Mouse (Mus musculus) G1E (cell line): ENCODE data around the gene Tipin. TPM values are rescaled to one million over a fixed set of nuclear protein-coding genes. Genes with fewer than 3 reads are reported as not detected.
"Not testable (repeated sequence)": the region's sequence is repeated elsewhere in the genome, so short reads cannot be mapped to it uniquely, and the experiment has no call there.

Source experiments
- ATAC-seq: 2 replicates; pipeline ENCODE4 v1.8.0; 2016; ENCODE audit warnings: mild to moderate bottlenecking; ENCODE audit not compliant: insufficient number of reproducible peaks, poor library complexity, low FRiP score, severe bottlenecking; ENCODE audit errors: extremely low read depth
- DNase-seq: peaks from one replicate; pipeline ENCODE4 v3.0.0; 2012; ENCODE audit warnings: low spot score
- H3K27me3 ChIP-seq: 2 replicates; pipeline ENCODE4 v1.6.1; 2012; ENCODE audit warnings: mild to moderate bottlenecking, low read length, inconsistent platforms; ENCODE audit not compliant: insufficient read depth
- H3K36me3 ChIP-seq: replicated peaks from 2 replicates; pipeline ENCODE3; 2012; ENCODE audit warnings: mild to moderate bottlenecking, inconsistent platforms
- H3K4me1 ChIP-seq: 2 replicates; pipeline ENCODE4 v1.6.1; 2012; ENCODE audit warnings: low read depth, low read length, inconsistent platforms, mixed read lengths; ENCODE audit not compliant: insufficient read depth
- H3K4me3 ChIP-seq: 2 replicates; pipeline ENCODE4 v1.5.1; 2012; ENCODE audit warnings: low read depth, mild to moderate bottlenecking, inconsistent platforms, low read length, moderate library complexity, mixed read lengths
- H3K9me3 ChIP-seq: replicated peaks from 2 replicates; pipeline ENCODE4 v1.6.1; 2012; ENCODE audit warnings: inconsistent platforms
- CTCF ChIP-seq: IDR thresholded peaks from 2 replicates; pipeline ENCODE4 v1.5.1; 2012; ENCODE audit warnings: low read depth, low read length, inconsistent platforms, mixed read lengths
- GATA1 ChIP-seq: IDR thresholded peaks from 2 replicates; pipeline ENCODE4 v1.6.1; 2012; ENCODE audit warnings: borderline replicate concordance, low read length, inconsistent platforms, mixed read lengths
- GATA2 ChIP-seq: IDR thresholded peaks from 2 replicates; pipeline ENCODE4 v1.6.1; 2012; ENCODE audit warnings: low read depth, low read length, inconsistent platforms, borderline replicate concordance
- POLR2AphosphoS5 ChIP-seq: IDR thresholded peaks from 2 replicates; pipeline ENCODE4 v1.6.1; 2012; ENCODE audit warnings: low read depth, low read length, inconsistent platforms; ENCODE audit not compliant: insufficient replicate concordance
- TAL1 ChIP-seq: conservative IDR thresholded peaks from 2 replicates; pipeline ENCODE4 v1.6.1; 2012; ENCODE audit warnings: low read depth, low read length, inconsistent platforms, mixed read lengths
- polyA plus RNA-seq: library from polyadenylated mRNA; stranded (reverse); fragments of >175 nt; gene quantifications from 2 replicates; pipeline ENCODE4 v1.2.3, GENCODE M21; 2012
- total RNA-seq, 2 experiments: library from RNA; stranded (forward) in 1 of 2; stranded (reverse) in 1 of 2; fragments of 200-1000 nt in 1 of 2; fragments of >200 nt in 1 of 2; fragmentation: Nextera tagmentation in 1 of 2; gene quantifications; 2 replicates each; pipeline ENCODE4 v1.2.3; 2014 to 2017

The Tipin gene
- total and polyA plus RNA-seq, 3 experiments: 8.0 to 344 (median 130) TPM

DNA sequence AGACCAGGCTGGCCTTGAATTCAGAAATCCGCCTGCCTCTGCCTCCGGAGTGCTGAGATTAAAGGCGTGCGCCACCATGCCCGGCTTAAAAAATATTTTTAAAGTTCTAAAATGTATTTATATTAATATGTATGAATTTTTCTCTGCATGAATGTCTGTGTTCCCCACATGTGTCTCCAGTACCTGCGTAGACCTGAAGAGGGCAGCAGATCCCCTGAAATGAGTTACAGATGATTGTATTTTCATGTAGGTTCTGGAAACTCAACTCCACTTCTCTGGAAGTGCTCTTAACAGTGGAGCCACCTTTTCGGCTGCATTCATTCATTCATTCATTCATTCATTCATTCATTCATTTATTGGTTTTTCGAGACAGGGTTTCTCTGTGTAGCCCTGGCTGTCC, 3.7 kb upstream of the Tipin start:
- H3K36me3 ChIP-seq: peaks cover 3% of the 10 kb centered on the region
- H3K9me3 ChIP-seq: no peaks in the 10 kb centered on the region
- H3K27me3 ChIP-seq: peaks cover 4% of the 10 kb centered on the region; the same call in 1 of the 2 replicates
- no peak for TF ChIP-seq GATA2
- peak; percentile 52; the same call in 1 of the 2 replicates for TF ChIP-seq CTCF
- no peak for TF ChIP-seq TAL1
- no peak overlapping the region for H3K4me3 ChIP-seq
- H3K4me1 ChIP-seq: peaks cover 8% of the 10 kb centered on the region
- ATAC-seq: no peak
- DNase-seq: no peak

DNA sequence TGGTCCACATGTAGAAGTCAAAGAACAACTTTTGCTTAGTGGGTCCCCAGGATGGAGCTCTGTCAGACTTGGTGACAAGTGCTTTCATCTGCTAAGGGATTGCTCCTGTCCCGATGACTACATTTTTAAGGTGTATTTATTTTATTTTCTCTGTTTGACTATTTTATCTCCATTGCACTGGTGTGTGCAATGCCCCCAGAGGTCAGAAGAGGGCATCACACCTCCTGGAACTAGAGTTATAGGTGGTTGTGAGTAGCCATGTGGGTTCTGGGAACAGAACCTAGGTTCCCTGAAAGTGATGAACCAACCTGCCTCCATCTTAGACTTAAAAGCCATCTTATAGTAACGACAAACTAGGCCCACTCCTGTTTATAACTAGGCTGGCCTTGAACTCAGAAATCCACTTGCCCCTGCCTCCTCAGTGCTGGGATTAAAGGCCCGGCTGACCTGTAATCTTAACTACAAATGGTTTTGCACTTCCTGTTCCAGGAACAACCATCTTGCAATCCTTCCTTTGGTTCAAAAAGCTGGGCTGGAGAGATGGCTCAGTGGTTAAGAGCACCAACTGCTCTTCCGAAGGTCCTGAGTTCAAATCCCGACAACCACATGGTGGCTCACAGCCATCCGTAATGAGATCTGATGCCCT, 2.6 kb upstream of the Tipin start:
- H3K9me3 ChIP-seq: no peaks in the 10 kb centered on the region
- H3K27me3 ChIP-seq: no peaks in the 10 kb centered on the region
- ATAC-seq (no peak), DNase-seq (no peak)
- H3K36me3 ChIP-seq: peaks cover 4% of the 10 kb centered on the region
- H3K4me3 ChIP-seq: no peak overlapping the region
- peaks cover 12% of the 10 kb centered on the region for H3K4me1 ChIP-seq
- TF ChIP-seq GATA1: no peak
- TF ChIP-seq POLR2AphosphoS5: no peak

- TF ChIP-seq TAL1 (no peak), GATA2 (no peak), GATA1 (no peak), CTCF (no peak), POLR2AphosphoS5 (no peak)
- Histone ChIP-seq H3K36me3 (peaks cover 20% of the 10 kb centered on the region), H3K4me1 (peaks cover 21% of the 10 kb centered on the region), H3K27me3 (no peaks in the 10 kb centered on the region), H3K9me3 (no peaks in the 10 kb centered on the region), H3K4me3 (peak overlapping the region; percentile 98)
- DNase-seq: no peak
- ATAC-seq: no peak
Observed at GRCm38 (mm10) chr9:64281781-64282178, 399 bp downstream of the Tipin start.

DNA sequence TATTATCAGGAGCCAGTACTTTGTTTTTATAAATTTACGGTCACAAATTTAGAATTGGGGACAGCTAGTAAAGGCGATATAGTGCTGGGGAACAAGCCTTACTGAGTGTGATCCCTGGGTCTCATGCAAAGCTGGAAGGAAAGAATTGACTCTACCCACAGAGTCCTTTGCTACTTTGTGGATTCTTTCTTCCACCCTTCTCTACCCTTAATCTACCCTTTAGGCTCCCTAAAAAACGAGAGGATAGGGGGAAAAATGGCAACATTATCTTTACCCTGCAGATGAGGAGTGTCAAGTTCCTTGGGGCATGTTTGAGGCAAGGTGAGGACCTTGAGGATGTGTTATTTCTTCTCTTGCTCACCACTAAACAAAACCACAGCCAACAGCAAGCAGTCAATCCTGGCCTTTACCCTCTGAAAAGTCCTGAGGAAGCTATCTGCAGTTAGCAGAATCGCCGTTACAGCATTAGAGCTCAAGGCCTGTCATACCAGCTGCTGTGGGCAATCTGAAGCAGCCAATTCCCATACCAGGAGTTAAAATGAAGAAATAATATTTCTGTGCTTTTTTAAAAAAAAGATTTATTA, 1.1 kb downstream of the Tipin start:
- peaks cover 26% of the 10 kb centered on the region for H3K36me3 ChIP-seq
- ATAC-seq: no peak
- no peaks in the 10 kb centered on the region for H3K9me3 ChIP-seq
- H3K4me1 ChIP-seq: peaks cover 24% of the 10 kb centered on the region
- DNase-seq: peak; percentile 21
- H3K4me3 ChIP-seq: peak overlapping the region; percentile 98
- TF ChIP-seq GATA2 (no peak), TAL1 (peak; percentile 28; the same call in 1 of the 2 replicates), CTCF (no peak), GATA1 (no peak), POLR2AphosphoS5 (no peak)
- no peaks in the 10 kb centered on the region for H3K27me3 ChIP-seq

- H3K27me3 ChIP-seq, H3K4me3 ChIP-seq, ATAC-seq, H3K9me3 ChIP-seq, DNase-seq, H3K4me1 ChIP-seq: not testable (repeated sequence)
- H3K36me3 ChIP-seq: peaks cover 84% of the 10 kb centered on the region
Observed at GRCm38 (mm10) chr9:64303086-64303485, 21.7 kb downstream of the Tipin start.

DNA sequence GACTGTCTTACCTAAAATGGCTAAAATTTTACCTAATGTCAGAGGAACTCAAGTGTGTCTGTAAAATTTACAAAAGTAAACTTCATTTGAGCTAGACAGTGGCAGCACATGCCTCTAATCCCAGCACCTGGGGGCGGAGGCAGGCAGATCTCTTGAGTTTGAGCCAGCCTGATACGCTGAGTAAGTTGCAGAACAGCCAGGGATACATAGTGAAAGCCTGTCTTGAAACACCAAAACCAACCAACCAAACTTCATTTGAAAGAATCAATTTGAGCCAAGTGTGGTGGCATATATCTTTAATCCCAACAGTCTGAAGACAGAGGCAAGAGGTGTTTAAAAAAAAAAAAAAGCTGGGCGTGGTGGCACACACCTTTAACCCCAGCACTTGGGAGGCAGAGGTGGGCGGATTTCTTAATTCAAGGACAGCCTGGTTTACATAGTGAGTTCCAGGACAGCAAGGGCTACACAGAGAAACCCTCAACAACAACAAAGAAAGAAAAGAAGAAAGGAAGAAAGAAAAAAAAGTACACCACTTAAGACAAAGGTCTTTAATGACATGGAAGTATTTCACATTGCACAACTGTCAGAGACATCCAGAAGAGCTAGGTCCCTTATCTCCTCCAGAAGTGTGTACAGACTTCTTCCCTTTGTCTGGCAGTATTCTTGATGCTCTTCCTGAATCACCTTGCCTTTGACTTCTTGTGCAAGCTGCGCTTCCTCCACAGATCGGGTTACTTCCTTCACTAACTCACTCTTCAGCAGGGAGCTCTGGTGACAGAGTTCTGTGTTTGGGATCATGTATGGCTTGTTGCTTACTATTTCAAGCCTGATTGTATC, 25.3 kb downstream of the Tipin start:
- TF ChIP-seq POLR2AphosphoS5 (no peak), GATA1 (no peak), TAL1 (no peak), CTCF (no peak), GATA2 (no peak)
- DNase-seq: no peak
- Histone ChIP-seq H3K27me3 (no peaks in the 10 kb centered on the region), H3K4me3 (no peak overlapping the region), H3K9me3 (no peaks in the 10 kb centered on the region), H3K36me3 (peaks cover 76% of the 10 kb centered on the region), H3K4me1 (peaks cover 3% of the 10 kb centered on the region; the same call in 1 of the 2 replicates)
- no peak for ATAC-seq
